Mouse (Mus musculus): ENCODE measurements at regions not wholly inside any gene's neighbourhood (a gene's known extent, or its start where the extent isn't known, plus 50 kb on each side); places are given as distances from the start of the nearest gene placed in this dataset.

- no peak for DNase-seq (ENCODE audit: low spot score in 2 of 2)
Measured at GRCm38 (mm10) chr9:41577760-41578159, 416.3 kb upstream of the Ubash3b start.

- DNase-seq (ENCODE audit: low spot score in 2 of 2): no peak
Measured at GRCm38 (mm10) chr9:41575826-41576225, 414.3 kb upstream of the Ubash3b start.

- DNase-seq (ENCODE audit: low spot score in 2 of 2): no peak
Measured at GRCm38 (mm10) chr9:41570262-41570661, 408.8 kb upstream of the Ubash3b start.

GRCm38 (mm10) chr9:41566496-41566895 lies 405.0 kb upstream of the Ubash3b start:
- DNase-seq (ENCODE audit: low spot score in 2 of 2): no peak

GRCm38 (mm10) chr9:41565784-41566183 lies 404.3 kb upstream of the Ubash3b start:
- DNase-seq (ENCODE audit: low spot score in 2 of 2): no peak

GRCm38 (mm10) chr9:41563376-41563775 lies 401.9 kb upstream of the Ubash3b start:
- DNase-seq (ENCODE audit: low spot score in 2 of 2): no peak

- no peak for DNase-seq (ENCODE audit: low spot score in 2 of 2)
Measured at GRCm38 (mm10) chr9:41558456-41558855, 397.0 kb upstream of the Ubash3b start.

GRCm38 (mm10) chr9:41556888-41557287 lies 395.4 kb upstream of the Ubash3b start:
- DNase-seq (ENCODE audit: low spot score in 2 of 2): no peak

- DNase-seq (ENCODE audit: low spot score in 2 of 2): no peak
Measured at GRCm38 (mm10) chr9:41545776-41546175, 384.3 kb upstream of the Ubash3b start.

- no peak for DNase-seq (ENCODE audit: low spot score in 2 of 2)
Measured at GRCm38 (mm10) chr9:41542511-41542910, 381.0 kb upstream of the Ubash3b start.

GRCm38 (mm10) chr9:41541327-41541726 lies 379.8 kb upstream of the Ubash3b start:
- no peak for DNase-seq (ENCODE audit: low spot score in 2 of 2)

GRCm38 (mm10) chr9:41532786-41533185 lies 371.3 kb upstream of the Ubash3b start:
- DNase-seq (ENCODE audit: low spot score in 2 of 2): no peak

- no peak for DNase-seq (ENCODE audit: low spot score in 2 of 2)
Measured at GRCm38 (mm10) chr9:41532290-41532689, 370.8 kb upstream of the Ubash3b start.

- DNase-seq (ENCODE audit: low spot score in 2 of 2): no peak
Measured at GRCm38 (mm10) chr9:41531596-41531995, 370.1 kb upstream of the Ubash3b start.

- no peak for DNase-seq (ENCODE audit: low spot score in 2 of 2)
Measured at GRCm38 (mm10) chr9:41526126-41526525, 364.6 kb upstream of the Ubash3b start.

- no peak for DNase-seq (ENCODE audit: low spot score in 2 of 2)
Measured at GRCm38 (mm10) chr9:41525534-41525933, 364.0 kb upstream of the Ubash3b start.

GRCm38 (mm10) chr9:41524591-41524990 lies 363.1 kb upstream of the Ubash3b start:
- DNase-seq (ENCODE audit: low spot score in 2 of 2): no peak

GRCm38 (mm10) chr9:41523969-41524368 lies 362.5 kb upstream of the Ubash3b start:
- no peak for DNase-seq (ENCODE audit: low spot score in 2 of 2)

- no peak for DNase-seq (ENCODE audit: low spot score in 2 of 2)
Measured at GRCm38 (mm10) chr9:41522302-41522701, 360.8 kb upstream of the Ubash3b start.

- DNase-seq (ENCODE audit: low spot score in 2 of 2): no peak
Measured at GRCm38 (mm10) chr9:41517787-41518186, 356.3 kb upstream of the Ubash3b start.

GRCm38 (mm10) chr9:41517053-41517696 lies 355.7 kb upstream of the Ubash3b start:
- DNase-seq (ENCODE audit: low spot score in 2 of 2): no peak

GRCm38 (mm10) chr9:41515192-41515591 lies 353.7 kb upstream of the Ubash3b start:
- DNase-seq (ENCODE audit: low spot score in 2 of 2): no peak

GRCm38 (mm10) chr9:41513701-41514100 lies 352.2 kb upstream of the Ubash3b start:
- no peak for DNase-seq (ENCODE audit: low spot score in 2 of 2)

GRCm38 (mm10) chr9:41509597-41509996 lies 348.1 kb upstream of the Ubash3b start:
- DNase-seq (ENCODE audit: low spot score in 2 of 2): no peak

Measured in right cerebral cortex, postnatal 36 days (tissue).